Mouse (Mus musculus) gastrocnemius, postnatal 10 days (tissue): Measurements from ENCODE around the gene Vps33b. TPM values are rescaled to one million over a fixed set of nuclear protein-coding genes. Genes with fewer than 3 reads are reported as not detected.
"Not testable (repeated sequence)": the region's sequence is repeated elsewhere in the genome, so short reads cannot be mapped to it uniquely, and the experiment has no call there.

ENCODE experiments used
- DNase-seq: peaks from one replicate; pipeline ENCODE4 v3.0.0; 2021; ENCODE audit warnings: mixed read lengths
- total RNA-seq, 2 experiments: library from RNA; stranded (reverse); gene quantifications; 2 replicates each; pipeline ENCODE4 v1.2.3; 2021

Gene Vps33b
- total RNA-seq, 2 experiments from 2014 or later: 5.7 to 6.3 TPM

GRCm38 (mm10) chr7:80318670-80319069, 49.2 kb downstream of the Vps33b start:
- no peak for DNase-seq

GRCm38 (mm10) chr7:80319846-80320496, 50.5 kb downstream of the Vps33b start:
- no peak for DNase-seq

DNA sequence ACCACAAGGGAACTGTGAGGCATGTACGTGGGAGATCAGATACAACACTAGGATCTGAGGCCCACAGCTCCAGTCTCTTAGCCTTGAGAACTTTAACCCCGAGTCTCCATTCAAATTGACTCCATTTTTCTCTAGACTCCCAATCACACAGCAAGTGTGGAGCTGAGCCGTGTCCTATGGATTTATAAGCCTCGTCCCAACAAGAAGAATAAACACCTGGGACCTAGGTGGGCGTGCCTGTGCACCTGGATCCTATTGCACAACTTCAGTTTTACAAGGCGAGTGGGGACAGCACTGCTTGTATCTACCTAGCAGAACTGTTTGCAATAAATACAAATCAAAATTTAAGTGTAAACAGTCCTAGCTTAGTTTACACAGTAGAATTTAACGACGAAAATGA, 53.9 kb downstream of the Vps33b start:
- DNase-seq: no peak

DNA sequence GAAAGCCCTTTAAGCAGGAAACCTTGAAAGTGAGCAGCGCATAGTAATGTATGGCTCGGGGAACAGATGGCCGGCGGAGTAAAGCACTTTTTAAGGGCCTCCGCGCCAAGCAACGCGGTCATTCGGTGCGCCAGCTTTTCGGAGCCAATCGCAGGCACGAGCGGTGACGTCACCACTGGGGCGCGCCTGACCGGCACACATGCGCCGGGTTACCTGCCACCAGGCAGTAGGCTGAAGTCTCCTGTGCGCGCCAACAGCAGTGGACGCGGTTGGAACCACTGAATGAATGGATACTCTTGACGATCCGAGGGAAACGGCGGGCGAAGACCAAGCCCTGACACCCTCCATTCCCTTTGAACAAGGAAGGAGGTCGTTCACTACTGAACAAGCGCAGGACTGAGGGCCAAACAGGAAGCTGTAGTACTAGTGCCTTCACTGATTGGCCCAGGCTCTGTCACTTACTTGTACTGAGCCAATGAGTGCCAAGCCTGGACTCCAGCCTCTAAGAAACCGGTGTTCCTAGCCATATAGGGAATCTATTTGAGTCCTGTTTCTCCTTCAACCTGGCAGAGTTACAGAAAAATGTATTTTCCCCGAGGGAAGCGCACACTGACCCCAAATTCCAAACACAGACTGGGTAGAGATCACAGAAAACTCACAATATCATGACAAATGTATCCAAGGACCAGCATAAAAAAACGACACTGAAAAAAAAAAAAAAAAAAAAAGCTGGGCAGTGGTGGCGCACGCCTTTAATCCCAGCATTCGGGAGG, 54.8 kb downstream of the Vps33b start, which contains the start of gene Rccd1:
Gene Rccd1, minus strand, starts transcription at position 412 of the 773 bp plus-strand sequence.
- DNase-seq: peak; percentile 94

GRCm38 (mm10) chr7:80324816-80325119, 55.3 kb downstream of the Vps33b start:
- DNase-seq: not testable (repeated sequence)

DNA sequence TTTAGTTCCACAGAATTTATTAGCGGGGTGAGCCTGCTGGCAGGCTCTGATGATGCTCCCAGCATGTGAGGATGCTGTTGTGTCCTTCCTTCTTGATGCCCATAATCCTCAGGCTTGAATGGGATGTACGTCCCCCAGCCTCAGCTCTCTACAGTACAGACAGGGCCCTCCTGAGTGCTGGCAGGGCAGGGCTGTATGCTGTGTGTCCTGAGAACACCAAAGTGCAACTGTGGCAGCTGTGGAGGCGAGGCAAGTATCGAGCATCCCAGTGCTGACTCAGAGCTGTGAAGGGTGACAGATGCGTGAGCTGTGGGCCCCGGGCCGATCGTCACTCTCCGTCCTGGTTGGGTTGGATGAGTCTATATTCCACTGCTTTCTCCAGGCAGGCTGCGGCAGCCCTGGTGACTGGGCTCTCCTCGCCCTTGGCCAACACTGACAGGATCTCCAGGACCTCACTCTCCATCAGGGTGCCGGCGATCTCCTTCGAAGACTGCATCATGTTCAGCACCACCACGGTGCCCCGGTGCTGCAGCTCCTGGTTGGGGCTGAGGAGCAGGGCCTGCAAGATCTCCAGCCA, 55.9 kb downstream of the Vps33b start:
- no peak for DNase-seq

GRCm38 (mm10) chr7:80326076-80326475, 56.6 kb downstream of the Vps33b start:
- no peak for DNase-seq

GRCm38 (mm10) chr7:80330278-80330677, 60.8 kb downstream of the Vps33b start:
- no peak for DNase-seq

DNA sequence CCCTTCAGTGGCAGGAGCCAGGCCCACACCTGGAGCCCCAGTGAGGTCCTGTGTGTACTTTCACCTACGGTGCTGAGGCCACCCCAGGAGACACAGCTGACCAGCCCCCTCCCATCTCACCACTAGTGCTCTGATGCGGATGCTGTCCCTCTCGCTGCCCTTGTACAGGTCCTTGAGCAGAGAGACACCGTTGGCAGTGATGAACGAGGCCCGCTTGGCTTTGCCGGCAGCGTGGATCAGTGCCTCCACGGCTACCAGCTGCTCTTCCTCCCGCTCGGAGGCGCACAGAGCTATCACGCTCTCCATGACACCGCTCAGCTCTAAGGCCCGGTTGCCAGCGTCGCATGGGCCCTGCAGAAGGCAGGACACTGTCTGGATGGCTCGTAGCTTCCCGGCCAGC, 62.0 kb downstream of the Vps33b start:
- no peak for DNase-seq

DNA sequence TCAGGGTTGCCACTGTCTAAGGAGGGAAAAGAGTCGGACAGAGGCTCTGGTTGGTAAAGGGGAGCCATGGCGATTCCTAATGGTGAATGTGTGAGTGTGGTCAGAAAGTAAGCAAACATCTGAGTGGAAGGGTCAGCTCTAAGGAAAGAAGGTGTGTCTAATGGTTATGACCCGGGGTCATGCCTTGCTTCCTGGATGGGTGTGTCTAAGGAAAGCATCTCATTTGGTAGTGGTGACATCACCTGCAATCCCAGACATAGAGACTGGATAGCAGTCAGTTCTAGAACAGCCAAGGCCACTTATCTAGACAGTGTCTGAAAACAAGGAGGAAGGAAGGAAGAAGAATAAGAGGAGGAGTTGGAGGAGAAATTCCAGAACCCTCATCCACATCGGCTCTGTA, 65.4 kb downstream of the Vps33b start:
- no peak for DNase-seq

- DNase-seq: no peak
Observed at GRCm38 (mm10) chr7:80336932-80337331, 67.5 kb downstream of the Vps33b start.

- peak; percentile 41 for DNase-seq
Observed at GRCm38 (mm10) chr7:80339371-80339770, 69.9 kb downstream of the Vps33b start.

- peak; percentile 97 for DNase-seq
Observed at GRCm38 (mm10) chr7:80339793-80340628, 70.6 kb downstream of the Vps33b start.

- DNase-seq: peak; percentile 51
Observed at GRCm38 (mm10) chr7:80340793-80341192, 71.3 kb downstream of the Vps33b start, which contains the start of gene Unc45a. Gene Unc45a (minus strand): TSS chr7:80341005.

Other genes starting within 250 kb of the Vps33b start
- 10 to 100 TPM; 14.2 to 16.7 TPM for gene Zfp710, start 244.8 kb upstream of the Vps33b start, total RNA-seq
- 100 to 1,000 TPM; 244 to 271 TPM for gene Idh2, start 154.3 kb upstream of the Vps33b start, total RNA-seq
- 1 to 10 TPM; 2.9 to 4.2 TPM for gene Sema4b, start 82.8 kb upstream of the Vps33b start, total RNA-seq
- gene Cib1, start 36.8 kb upstream of the Vps33b start, total RNA-seq: 10 to 100 TPM; 10.7 to 12.5 TPM
- gene Gdpgp1, start 36.8 kb upstream of the Vps33b start, total RNA-seq: 1 to 10 TPM; 1.8 to 2.1 TPM
- gene Ttll13, start 23.3 kb upstream of the Vps33b start, total RNA-seq: under 1 TPM; 0.14 to 0.20 TPM
- gene Ngrn, start 8.4 kb upstream of the Vps33b start, total RNA-seq: 10 to 100 TPM; 20.2 to 20.3 TPM
- gene Prc1, start 24.8 kb downstream of the Vps33b start, total RNA-seq: 10 to 100 TPM; 18.4 to 23.2 TPM
- gene Rccd1, start 54.8 kb downstream of the Vps33b start, total RNA-seq: 10 to 100 TPM in 1 of 2 experiments, 1 to 10 TPM in 1; 6.6 to 11.3 TPM
- 10 to 100 TPM; 11.8 to 16.4 TPM for gene Unc45a, start 71.4 kb downstream of the Vps33b start, total RNA-seq
- gene Hddc3, start 73.5 kb downstream of the Vps33b start, total RNA-seq: 10 to 100 TPM; 39.9 to 45.0 TPM
- gene Man2a2, start 101.7 kb downstream of the Vps33b start, total RNA-seq: 10 to 100 TPM; 92.2 to 97.2 TPM
- 10 to 100 TPM in 1 of 2 experiments, 1 to 10 TPM in 1; 9.4 to 12.1 TPM for gene Fes, start 118.3 kb downstream of the Vps33b start, total RNA-seq
- 10 to 100 TPM; 63.1 to 68.1 TPM for gene Furin, start 135.8 kb downstream of the Vps33b start, total RNA-seq